Mouse (Mus musculus): ENCODE measurements around the gene Psmd5. TPM values are rescaled to one million over a fixed set of nuclear protein-coding genes. Genes with fewer than 3 reads are reported as not detected.

Psmd5 gene
- total RNA-seq, 2 experiments from 2014 or later: 37.3 to 42.7 TPM

Other genes with a start within 250 kb of the Psmd5 start
- gene Gapvd1, start 119.7 kb downstream of the Psmd5 start, total RNA-seq (2021): 100 to 1,000 TPM; 106 to 107 TPM
- gene Hspa5, start 103.0 kb downstream of the Psmd5 start, total RNA-seq (2021): 100 to 1,000 TPM; 278 to 351 TPM
- 10 to 100 TPM; 22.7 to 28.5 TPM for gene Rabepk, start 75.1 kb downstream of the Psmd5 start, total RNA-seq (2021)
- gene Fbxw2, start 48.7 kb downstream of the Psmd5 start, total RNA-seq (2021): 10 to 100 TPM; 87.7 to 88.8 TPM
- not detected for gene Gm34653, start 42.0 kb downstream of the Psmd5 start, total RNA-seq (2021)
- 1 to 10 TPM in 1 of 2 experiments, under 1 TPM in 1; 0.65 to 1.0 TPM for gene Cutal, start 572 bp downstream of the Psmd5 start, total RNA-seq (2021)
- 1 to 10 TPM; 1.0 to 2.2 TPM for gene Phf19, start 39.1 kb upstream of the Psmd5 start, total RNA-seq (2021)
- 1 to 10 TPM; 1.1 to 3.0 TPM for gene Traf1, start 86.8 kb upstream of the Psmd5 start, total RNA-seq (2021)
- under 1 TPM; 0.18 to 0.67 TPM for gene Hc, start 186.5 kb upstream of the Psmd5 start, total RNA-seq (2021)
- gene AI182371, start 226.6 kb upstream of the Psmd5 start, total RNA-seq (2021): under 1 TPM; 0.21 to 0.52 TPM
- gene Cntrl, start 234.5 kb upstream of the Psmd5 start, total RNA-seq (2021): 10 to 100 TPM; 10.5 to 12.4 TPM

Data from layer of hippocampus, postnatal 14 days (tissue).